Comparison of ENCODE assay signal across 1 mouse cellular context in genomic region chr10:79684770-79685600, GRCm38 (mm10).
TF ChIP-seq lines count a peak whose summit lies in the region.

No protein-coding gene starts in this region.

TF ChIP-seq in C2C12, 6 proteins besides CTCF, POLR2A, EP300 and RAD21 (continued from another document):
- TF ChIP-seq CEBPB (IDR thresholded peaks at IDR 0.05; ENCODE audit: low read depth) (no peak), MYOG (IDR thresholded peaks at IDR 0.05; ENCODE audit: control insufficient read depth, extremely low read depth, insufficient read length) (no peak), MYOD1 (IDR thresholded peaks at IDR 0.05; ENCODE audit: control insufficient read depth, insufficient read length, low read depth) (no peak)
